Mouse (Mus musculus): ENCODE data around the gene Zcchc10. TPM values are rescaled to one million over a fixed set of nuclear protein-coding genes. Genes with fewer than 3 reads are reported as not detected.
"Not testable (repeated sequence)": the region's sequence is repeated elsewhere in the genome, so short reads cannot be mapped to it uniquely, and the experiment has no call there.

Zcchc10 gene
- polyA plus RNA-seq (2012; rRNA removed): 3.4 and 4.4 TPM in 2 replicates

GRCm38 (mm10) chr11:53324512-53324968, at the start of gene Zcchc10:
TSS of gene Zcchc10 (plus strand) at chr11:53324679.
- DNase-seq (ENCODE audit: low read depth in 1 of 2, low spot score in 2 of 2): peak; percentile 66 to 86
- under 1% methylated on average over 21 of the region's 21 CpGs for WGBS
- Histone ChIP-seq H3K4me1 (ENCODE audit: control insufficient read depth, insufficient read depth, insufficient read length) (no peaks in the 10 kb centered on the region; the same call in 1 of the 2 replicates), H3K4me3 (ENCODE audit: extremely low read depth, insufficient read depth, insufficient read length) (peak within 1 kb of the TSS; percentile 88), H3K27ac (ENCODE audit: insufficient read depth, low read length) (no peak within 1 kb of the TSS), H3K27me3 (ENCODE audit: control insufficient read depth, insufficient read depth, low read length) (no peaks in the 10 kb centered on the region), H3K36me3 (ENCODE audit: control insufficient read depth, insufficient read depth, low read length) (peaks cover 13% of the 10 kb centered on the region)
- TF ChIP-seq POLR2A (IDR thresholded peaks at IDR 0.05; ENCODE audit: low read depth, low read length) (peak; percentile 44; the same call in 1 of the 2 replicates), CTCF (IDR thresholded peaks at IDR 0.05; ENCODE audit: extremely low read depth, insufficient read depth, insufficient read length, insufficient replicate concordance) (no peak)

GRCm38 (mm10) chr11:53275358-53275757, 49.1 kb upstream of the Zcchc10 start:
- Histone ChIP-seq H3K27me3 (ENCODE audit: control insufficient read depth, insufficient read depth, low read length) (no peaks in the 10 kb centered on the region), H3K36me3 (ENCODE audit: control insufficient read depth, insufficient read depth, low read length) (peaks cover 42% of the 10 kb centered on the region), H3K4me1 (ENCODE audit: control insufficient read depth, insufficient read depth, insufficient read length) (no peaks in the 10 kb centered on the region), H3K4me3 (ENCODE audit: extremely low read depth, insufficient read depth, insufficient read length) (no peak overlapping the region), H3K27ac (ENCODE audit: insufficient read depth, low read length) (no peak overlapping the region)
- 96% methylated on average over 3 of the region's 3 CpGs for WGBS
- no peak for DNase-seq (ENCODE audit: low read depth in 1 of 2, low spot score in 2 of 2)
- no peak for TF ChIP-seq CTCF (IDR thresholded peaks at IDR 0.05; ENCODE audit: extremely low read depth, insufficient read depth, insufficient read length, insufficient replicate concordance)
- no peak for TF ChIP-seq POLR2A (IDR thresholded peaks at IDR 0.05; ENCODE audit: low read depth, low read length)

- WGBS: 88% methylated on average over 4 of the region's 4 CpGs
- no peaks in the 10 kb centered on the region for H3K27me3 ChIP-seq (ENCODE audit: control insufficient read depth, insufficient read depth, low read length)
- TF ChIP-seq POLR2A (IDR thresholded peaks at IDR 0.05; ENCODE audit: low read depth, low read length): no peak
- TF ChIP-seq CTCF (IDR thresholded peaks at IDR 0.05; ENCODE audit: extremely low read depth, insufficient read depth, insufficient read length, insufficient replicate concordance): no peak
- H3K36me3 ChIP-seq (ENCODE audit: control insufficient read depth, insufficient read depth, low read length): peaks cover 30% of the 10 kb centered on the region
- no peak for DNase-seq (ENCODE audit: low read depth in 1 of 2, low spot score in 2 of 2)
- H3K4me1 ChIP-seq (ENCODE audit: control insufficient read depth, insufficient read depth, insufficient read length): no peaks in the 10 kb centered on the region
- no peak overlapping the region for H3K4me3 ChIP-seq (ENCODE audit: extremely low read depth, insufficient read depth, insufficient read length)
- no peak overlapping the region for H3K27ac ChIP-seq (ENCODE audit: insufficient read depth, low read length)
Measured at GRCm38 (mm10) chr11:53278411-53278810, 46.1 kb upstream of the Zcchc10 start.

- Histone ChIP-seq H3K4me1 (ENCODE audit: control insufficient read depth, insufficient read depth, insufficient read length) (no peaks in the 10 kb centered on the region), H3K27me3 (ENCODE audit: control insufficient read depth, insufficient read depth, low read length) (no peaks in the 10 kb centered on the region), H3K36me3 (ENCODE audit: control insufficient read depth, insufficient read depth, low read length) (peaks cover 54% of the 10 kb centered on the region), H3K27ac (ENCODE audit: insufficient read depth, low read length) (no peak overlapping the region), H3K4me3 (ENCODE audit: extremely low read depth, insufficient read depth, insufficient read length) (no peak overlapping the region)
- DNase-seq (ENCODE audit: low read depth in 1 of 2, low spot score in 2 of 2): no peak
- WGBS: 78% methylated on average over 6 of the region's 6 CpGs
- TF ChIP-seq CTCF (IDR thresholded peaks at IDR 0.05; ENCODE audit: extremely low read depth, insufficient read depth, insufficient read length, insufficient replicate concordance) (no peak), POLR2A (IDR thresholded peaks at IDR 0.05; ENCODE audit: low read depth, low read length) (no peak)
Measured at GRCm38 (mm10) chr11:53285885-53286284, 38.6 kb upstream of the Zcchc10 start.

GRCm38 (mm10) chr11:53290187-53290586, 34.3 kb upstream of the Zcchc10 start:
- H3K4me1 ChIP-seq (ENCODE audit: control insufficient read depth, insufficient read depth, insufficient read length); H3K27ac ChIP-seq (ENCODE audit: insufficient read depth, low read length); H3K27me3 ChIP-seq (ENCODE audit: control insufficient read depth, insufficient read depth, low read length); DNase-seq (ENCODE audit: low read depth in 1 of 2, low spot score in 2 of 2); H3K4me3 ChIP-seq (ENCODE audit: extremely low read depth, insufficient read depth, insufficient read length): not testable (repeated sequence)
- 80% methylated on average over 2 of the region's 2 CpGs for WGBS
- peaks cover 36% of the 10 kb centered on the region for H3K36me3 ChIP-seq (ENCODE audit: control insufficient read depth, insufficient read depth, low read length)

- TF ChIP-seq CTCF (IDR thresholded peaks at IDR 0.05; ENCODE audit: extremely low read depth, insufficient read depth, insufficient read length, insufficient replicate concordance): no peak
- no peak for TF ChIP-seq POLR2A (IDR thresholded peaks at IDR 0.05; ENCODE audit: low read depth, low read length)
- Histone ChIP-seq H3K27me3 (ENCODE audit: control insufficient read depth, insufficient read depth, low read length) (no peaks in the 10 kb centered on the region), H3K27ac (ENCODE audit: insufficient read depth, low read length) (no peak overlapping the region), H3K36me3 (ENCODE audit: control insufficient read depth, insufficient read depth, low read length) (peaks cover 31% of the 10 kb centered on the region), H3K4me3 (ENCODE audit: extremely low read depth, insufficient read depth, insufficient read length) (no peak overlapping the region), H3K4me1 (ENCODE audit: control insufficient read depth, insufficient read depth, insufficient read length) (peaks cover 2% of the 10 kb centered on the region; the same call in 1 of the 2 replicates)
- no peak for DNase-seq (ENCODE audit: low read depth in 1 of 2, low spot score in 2 of 2)
- 90% methylated on average over 11 of the region's 11 CpGs for WGBS
Measured at GRCm38 (mm10) chr11:53290871-53291270, 33.6 kb upstream of the Zcchc10 start.

- Histone ChIP-seq H3K4me3 (ENCODE audit: extremely low read depth, insufficient read depth, insufficient read length) (no peak overlapping the region), H3K27me3 (ENCODE audit: control insufficient read depth, insufficient read depth, low read length) (no peaks in the 10 kb centered on the region), H3K4me1 (ENCODE audit: control insufficient read depth, insufficient read depth, insufficient read length) (peaks cover 2% of the 10 kb centered on the region), H3K27ac (ENCODE audit: insufficient read depth, low read length) (no peak overlapping the region), H3K36me3 (ENCODE audit: control insufficient read depth, insufficient read depth, low read length) (peaks cover 10% of the 10 kb centered on the region)
- 90% methylated on average over 5 of the region's 5 CpGs for WGBS
- TF ChIP-seq POLR2A (IDR thresholded peaks at IDR 0.05; ENCODE audit: low read depth, low read length) (no peak), CTCF (IDR thresholded peaks at IDR 0.05; ENCODE audit: extremely low read depth, insufficient read depth, insufficient read length, insufficient replicate concordance) (no peak)
- DNase-seq (ENCODE audit: low read depth in 1 of 2, low spot score in 2 of 2): no peak
Measured at GRCm38 (mm10) chr11:53294441-53294840, 30.0 kb upstream of the Zcchc10 start.
